Mouse (Mus musculus): ENCODE data around the gene Caskin2. TPM values are rescaled to one million over a fixed set of nuclear protein-coding genes. Genes with fewer than 3 reads are reported as not detected.

Caskin2 gene
- polyA plus RNA-seq, 1 experiment = not detected

DNA sequence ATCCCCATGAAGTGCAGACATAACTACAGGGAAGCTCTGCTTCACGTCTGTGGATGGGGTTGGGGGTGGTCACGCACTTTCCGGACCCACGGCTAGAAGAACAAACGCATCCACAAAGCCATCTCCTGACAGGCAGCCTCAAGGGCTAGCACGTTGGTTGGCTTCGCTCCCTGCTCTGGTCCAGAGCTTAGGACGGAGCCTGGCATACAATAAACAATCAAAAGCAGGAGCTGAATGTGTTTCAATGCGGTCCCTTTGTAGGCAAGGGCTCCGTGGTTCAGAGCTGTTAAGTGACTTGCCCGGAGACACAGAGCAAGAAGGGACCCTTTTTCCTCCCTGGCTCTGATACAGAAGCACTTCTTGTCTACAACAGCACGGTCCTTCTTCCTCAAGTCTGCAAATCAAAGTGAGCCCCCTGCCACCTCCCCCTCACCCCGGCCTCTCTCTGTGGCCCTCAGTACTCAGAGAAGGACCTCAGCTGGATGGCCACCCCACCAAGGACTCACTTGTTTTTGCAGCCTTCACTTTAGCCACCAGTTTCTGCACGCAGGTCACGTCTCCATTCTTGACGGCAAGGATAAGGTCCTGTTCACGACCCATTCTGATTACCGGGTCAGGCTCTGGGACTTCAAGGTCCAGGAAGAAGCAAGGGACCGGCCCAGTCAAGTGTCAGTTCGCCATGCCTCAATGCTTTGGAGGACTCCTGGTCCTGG, 1.9 kb downstream of the Caskin2 start:
- peak overlapping the region; percentile 76 for H3K4me3 ChIP-seq (ENCODE audit: insufficient read depth, low read depth, low read length)

DNA sequence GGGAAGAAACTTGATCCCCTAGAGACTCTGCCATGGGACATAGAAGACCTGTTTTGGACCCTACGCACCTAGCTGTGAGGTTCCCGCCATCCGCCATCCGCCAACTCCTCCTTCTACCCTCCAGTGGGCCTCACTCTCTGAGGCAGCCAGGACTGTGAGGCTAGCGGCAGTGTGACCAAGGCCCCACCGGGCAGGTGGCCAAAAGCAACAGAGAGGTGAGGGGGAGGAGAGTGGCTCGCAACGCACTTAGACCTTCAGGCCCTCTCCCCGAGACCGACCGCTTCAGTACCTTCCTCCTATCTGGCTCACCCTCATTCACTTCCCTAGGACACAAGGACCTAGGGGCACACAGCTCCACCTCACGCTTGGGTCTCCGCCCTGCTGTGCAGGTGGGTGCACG, 3.1 kb downstream of the Caskin2 start:
- Histone ChIP-seq H3K27ac (ENCODE audit: insufficient read depth, low read depth, low read length) (peak overlapping the region; percentile 14; the same call in 1 of the 2 replicates), H3K4me3 (ENCODE audit: insufficient read depth, low read depth, low read length) (peak overlapping the region; percentile 9; the same call in 1 of the 2 replicates), H3K4me1 (ENCODE audit: control insufficient read depth, insufficient read depth, low read length) (peaks cover 24% of the 10 kb centered on the region)
- TF ChIP-seq POLR2A (IDR thresholded peaks at IDR 0.05; ENCODE audit: insufficient read depth, low read depth, low read length) (no peak), CTCF (IDR thresholded peaks at IDR 0.05; ENCODE audit: insufficient read depth, low read depth, low read length) (no peak)
- 66% methylated on average over 14 of the region's 14 CpGs for WGBS

More for the DNA sequence above, 1.9 kb downstream of the Caskin2 start:
- Histone ChIP-seq H3K4me1 (ENCODE audit: control insufficient read depth, insufficient read depth, low read length) (peaks cover 28% of the 10 kb centered on the region), H3K27ac (ENCODE audit: insufficient read depth, low read depth, low read length) (0 out of 2 replicates have a peak overlapping the region, but pooled peaks have one; percentile 23)
- WGBS = 50% methylated on average over 20 of the region's 20 CpGs
- TF ChIP-seq POLR2A (IDR thresholded peaks at IDR 0.05; ENCODE audit: insufficient read depth, low read depth, low read length) (no peak), CTCF (IDR thresholded peaks at IDR 0.05; ENCODE audit: insufficient read depth, low read depth, low read length) (no peak)

DNA sequence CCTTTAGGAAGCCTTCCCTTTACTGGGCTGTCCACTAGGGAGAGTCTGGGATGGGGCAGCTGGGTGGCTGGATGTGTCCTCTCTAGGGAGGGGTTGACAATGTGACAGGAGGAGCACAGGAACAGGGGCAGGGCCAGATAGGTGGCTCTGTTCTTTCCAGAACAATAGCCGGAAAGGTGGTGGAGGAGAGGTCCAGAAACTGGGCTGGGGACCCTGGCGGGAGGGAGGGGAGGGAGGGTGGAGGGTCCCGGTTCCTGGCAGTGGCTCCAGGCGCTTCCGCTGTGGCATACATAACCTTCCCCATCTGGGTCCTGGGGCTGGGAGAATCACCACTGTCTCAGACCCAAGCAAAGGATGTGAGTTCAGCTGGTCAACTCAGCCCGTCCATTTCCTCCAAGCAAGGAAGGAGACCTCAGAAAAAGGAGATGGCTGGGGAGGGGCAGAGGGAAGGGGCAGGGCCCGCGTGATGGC, 4.1 kb downstream of the Caskin2 start:
- Histone ChIP-seq H3K4me1 (ENCODE audit: control insufficient read depth, insufficient read depth, low read length) (peaks cover 21% of the 10 kb centered on the region), H3K27ac (ENCODE audit: insufficient read depth, low read depth, low read length) (peak overlapping the region; percentile 63), H3K4me3 (ENCODE audit: insufficient read depth, low read depth, low read length) (no peak overlapping the region)
- TF ChIP-seq CTCF (IDR thresholded peaks at IDR 0.05; ENCODE audit: insufficient read depth, low read depth, low read length) (no peak), POLR2A (IDR thresholded peaks at IDR 0.05; ENCODE audit: insufficient read depth, low read depth, low read length) (no peak)
- WGBS = 57% methylated on average over 8 of the region's 8 CpGs

DNA sequence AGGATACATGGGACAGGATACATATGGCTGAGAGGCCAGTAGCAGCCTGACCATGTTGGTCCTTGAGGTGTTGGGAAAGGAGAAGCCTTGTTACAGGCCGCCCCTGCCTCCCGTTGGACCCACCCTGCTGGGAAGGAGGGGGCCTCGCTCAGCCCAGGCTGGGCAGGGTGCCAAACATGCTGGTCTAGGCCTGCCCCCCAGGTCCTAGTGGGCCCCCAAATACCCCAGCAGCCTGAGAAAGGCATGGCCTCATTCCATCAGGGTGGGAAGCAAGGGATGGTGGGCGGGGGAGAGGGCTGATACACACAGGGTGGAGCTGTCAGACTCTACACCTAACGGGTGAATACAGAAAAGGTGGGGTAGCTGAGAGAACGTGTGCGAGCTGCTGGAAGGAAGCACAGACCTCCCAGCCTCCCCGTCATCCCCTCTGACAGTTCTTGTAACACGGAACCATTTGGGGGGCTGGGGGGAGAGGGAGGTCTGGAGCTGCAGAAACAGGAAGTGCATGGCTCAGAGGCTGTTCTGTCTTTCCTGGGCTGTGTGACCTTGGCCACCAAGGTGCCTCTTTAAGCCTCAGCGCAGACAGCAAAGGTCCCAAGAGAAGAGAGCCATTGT, 4.6 kb downstream of the Caskin2 start:
- no peak for TF ChIP-seq POLR2A (IDR thresholded peaks at IDR 0.05; ENCODE audit: insufficient read depth, low read depth, low read length)
- TF ChIP-seq CTCF (IDR thresholded peaks at IDR 0.05; ENCODE audit: insufficient read depth, low read depth, low read length) = no peak
- peak overlapping the region; percentile 63 for H3K27ac ChIP-seq (ENCODE audit: insufficient read depth, low read depth, low read length)
- no peak overlapping the region for H3K4me3 ChIP-seq (ENCODE audit: insufficient read depth, low read depth, low read length)
- 48% methylated on average over 10 of the region's 10 CpGs for WGBS
- H3K4me1 ChIP-seq (ENCODE audit: control insufficient read depth, insufficient read depth, low read length) = peaks cover 21% of the 10 kb centered on the region

DNA sequence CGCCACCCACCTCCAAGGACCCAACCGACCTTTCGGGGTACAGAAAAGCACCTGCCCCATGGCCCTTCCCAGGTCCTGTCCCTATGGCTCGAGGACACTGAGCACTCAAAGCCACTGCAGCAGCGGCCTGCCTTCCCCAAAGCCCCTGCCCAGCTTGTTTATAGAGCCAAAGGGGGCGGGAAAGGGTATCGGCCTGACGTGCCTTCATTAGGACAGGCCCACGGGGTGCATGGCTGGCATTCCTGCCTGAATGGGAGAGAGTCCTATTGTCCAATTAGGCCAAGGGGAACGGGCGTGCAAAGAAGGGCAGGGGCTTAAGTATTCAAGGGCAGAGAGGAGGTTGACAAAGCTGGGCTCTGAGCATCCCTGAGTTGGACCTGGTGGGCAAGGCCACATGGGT, 5.5 kb downstream of the Caskin2 start:
- TF ChIP-seq POLR2A (IDR thresholded peaks at IDR 0.05; ENCODE audit: insufficient read depth, low read depth, low read length) (no peak), CTCF (IDR thresholded peaks at IDR 0.05; ENCODE audit: insufficient read depth, low read depth, low read length) (no peak)
- H3K4me1 ChIP-seq (ENCODE audit: control insufficient read depth, insufficient read depth, low read length) = peaks cover 13% of the 10 kb centered on the region
- H3K4me3 ChIP-seq (ENCODE audit: insufficient read depth, low read depth, low read length) = no peak overlapping the region
- H3K27ac ChIP-seq (ENCODE audit: insufficient read depth, low read depth, low read length) = peak overlapping the region; percentile 61; the same call in 1 of the 2 replicates
- 67% methylated on average over 11 of the region's 11 CpGs for WGBS

DNA sequence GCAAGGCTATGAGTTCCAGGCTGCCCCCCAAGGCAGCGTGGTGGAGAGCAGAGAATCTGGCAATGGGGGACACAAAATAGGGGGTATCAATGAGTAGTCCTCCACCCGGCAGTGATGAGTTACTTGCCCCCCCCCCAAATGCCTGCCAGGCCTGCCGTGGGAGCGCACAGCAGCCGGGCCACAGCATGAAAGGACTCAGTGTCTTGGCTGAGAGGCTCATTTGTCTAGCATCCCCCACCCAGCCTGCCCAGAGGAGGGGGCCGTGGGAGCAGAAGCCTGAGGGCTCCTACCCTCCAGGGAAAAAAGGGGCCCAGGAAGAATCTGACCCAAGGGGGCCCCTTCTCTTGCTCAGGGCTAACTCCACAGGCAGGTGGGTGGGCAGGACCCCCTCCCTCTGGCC, 6.1 kb downstream of the Caskin2 start:
- WGBS = 57% methylated on average over 6 of the region's 6 CpGs
- H3K4me3 ChIP-seq (ENCODE audit: insufficient read depth, low read depth, low read length) = no peak overlapping the region
- H3K27ac ChIP-seq (ENCODE audit: insufficient read depth, low read depth, low read length) = peak overlapping the region; percentile 61
- H3K4me1 ChIP-seq (ENCODE audit: control insufficient read depth, insufficient read depth, low read length) = peaks cover 13% of the 10 kb centered on the region
- TF ChIP-seq POLR2A (IDR thresholded peaks at IDR 0.05; ENCODE audit: insufficient read depth, low read depth, low read length) (no peak), CTCF (IDR thresholded peaks at IDR 0.05; ENCODE audit: insufficient read depth, low read depth, low read length) (no peak)

DNA sequence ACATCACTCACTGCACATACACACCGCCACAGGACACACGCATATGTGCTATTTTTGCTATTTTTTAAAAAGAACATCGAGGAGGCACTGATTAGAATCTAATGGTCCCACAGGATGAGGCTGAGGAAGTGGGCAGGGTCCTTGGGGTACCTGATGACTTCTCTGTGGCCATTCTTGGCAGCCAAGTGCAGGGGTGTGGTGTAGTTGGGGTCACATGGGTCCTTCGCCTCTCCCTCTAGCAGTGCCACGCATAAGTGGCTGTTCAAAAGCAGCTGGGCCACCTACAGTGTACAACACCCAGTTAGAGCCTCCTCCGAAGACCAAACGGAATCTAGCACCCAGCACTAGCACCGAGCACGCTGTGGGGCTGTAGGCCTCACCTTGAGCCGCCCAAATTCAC, 7.3 kb downstream of the Caskin2 start:
- H3K4me3 ChIP-seq (ENCODE audit: insufficient read depth, low read depth, low read length) = no peak overlapping the region
- peaks cover 13% of the 10 kb centered on the region for H3K4me1 ChIP-seq (ENCODE audit: control insufficient read depth, insufficient read depth, low read length)
- no peak overlapping the region for H3K27ac ChIP-seq (ENCODE audit: insufficient read depth, low read depth, low read length)
- WGBS = 84% methylated on average over 10 of the region's 10 CpGs
- TF ChIP-seq CTCF (IDR thresholded peaks at IDR 0.05; ENCODE audit: insufficient read depth, low read depth, low read length) (no peak), POLR2A (IDR thresholded peaks at IDR 0.05; ENCODE audit: insufficient read depth, low read depth, low read length) (no peak)

DNA sequence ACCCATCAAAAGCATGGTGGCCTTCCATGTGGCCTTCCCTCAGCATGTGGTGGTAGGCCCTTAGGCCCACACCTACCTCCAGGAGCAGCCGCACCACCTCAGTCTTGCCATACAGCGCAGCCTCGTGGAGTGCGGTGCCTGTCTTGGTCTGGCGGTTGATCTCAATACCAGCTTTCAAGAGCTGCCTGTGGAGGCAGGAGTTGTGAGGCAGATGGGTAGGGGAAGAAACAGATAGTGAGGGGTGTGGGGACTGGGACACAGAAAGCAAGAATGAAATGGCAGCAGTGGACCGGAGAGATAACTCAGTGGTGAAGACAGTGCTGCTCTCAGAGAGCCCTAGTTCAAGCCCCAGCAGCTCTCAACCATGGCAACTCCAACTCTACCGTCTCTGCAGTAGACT, 8.4 kb downstream of the Caskin2 start:
- H3K4me3 ChIP-seq (ENCODE audit: insufficient read depth, low read depth, low read length) = no peak overlapping the region
- no peak for TF ChIP-seq POLR2A (IDR thresholded peaks at IDR 0.05; ENCODE audit: insufficient read depth, low read depth, low read length)
- TF ChIP-seq CTCF (IDR thresholded peaks at IDR 0.05; ENCODE audit: insufficient read depth, low read depth, low read length) = no peak
- WGBS = 93% methylated on average over 7 of the region's 7 CpGs
- peaks cover 13% of the 10 kb centered on the region for H3K4me1 ChIP-seq (ENCODE audit: control insufficient read depth, insufficient read depth, low read length)
- no peak overlapping the region for H3K27ac ChIP-seq (ENCODE audit: insufficient read depth, low read depth, low read length)

DNA sequence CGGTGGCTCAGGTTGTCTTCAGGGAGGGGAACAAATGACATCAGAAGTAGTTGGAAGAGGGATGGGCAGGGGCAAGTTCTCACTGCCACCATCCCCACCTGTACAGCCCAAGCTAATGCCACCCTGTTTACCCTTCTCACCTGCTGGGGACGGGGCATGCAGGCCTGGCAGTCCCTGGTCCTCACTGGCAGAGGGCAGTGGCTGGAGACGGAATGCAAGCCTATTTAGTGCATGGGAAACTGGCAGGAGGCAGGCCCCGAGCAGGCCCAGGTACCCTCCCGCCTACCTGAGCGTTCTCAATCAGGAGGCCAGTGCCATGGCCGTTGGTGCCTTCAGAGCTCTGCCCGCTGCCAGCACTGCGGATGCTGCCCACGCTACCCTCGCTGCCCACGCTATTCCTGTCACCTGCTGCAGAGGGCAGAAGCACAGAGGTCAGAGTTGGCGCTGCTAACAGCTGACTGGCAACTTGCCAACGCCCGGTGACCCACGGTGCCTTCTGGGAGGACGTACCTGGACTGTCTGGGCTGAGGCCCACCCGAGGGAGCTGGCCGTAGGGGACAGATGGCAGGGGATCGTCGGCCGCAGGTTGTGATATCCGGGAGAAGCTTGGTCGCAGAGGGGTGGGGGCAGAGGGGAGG, 10.2 kb downstream of the Caskin2 start:
- no peak overlapping the region for H3K4me3 ChIP-seq (ENCODE audit: insufficient read depth, low read depth, low read length)
- WGBS = 85% methylated on average over 24 of the region's 24 CpGs
- H3K27ac ChIP-seq (ENCODE audit: insufficient read depth, low read depth, low read length) = no peak overlapping the region
- TF ChIP-seq CTCF (IDR thresholded peaks at IDR 0.05; ENCODE audit: insufficient read depth, low read depth, low read length) = no peak
- peaks cover 3% of the 10 kb centered on the region for H3K4me1 ChIP-seq (ENCODE audit: control insufficient read depth, insufficient read depth, low read length)

All from olfactory bulb, adult 2 months (tissue).